Mouse (Mus musculus) CD4-positive, CD25-positive, alpha-beta regulatory T cell, adult 2 months (primary cell): ENCODE data around the gene Ampd3.
A peak's percentile ranks its signal among the peaks of the same experiment; 100 is the strongest.

Source experiments
- DNase-seq: peaks from one replicate; pipeline ENCODE4 v3.0.0-alpha.2; 2012; ENCODE audit warnings: low read depth, low spot score

Ampd3 gene

GRCm38 (mm10) chr7:110797722-110798409 lies 29.9 kb downstream of the Ampd3 start:
- DNase-seq, result no peak

GRCm38 (mm10) chr7:110801028-110801427 lies 33.0 kb downstream of the Ampd3 start:
- peak; percentile 90 for DNase-seq

GRCm38 (mm10) chr7:110803131-110803530 lies 35.1 kb downstream of the Ampd3 start:
- no peak for DNase-seq

GRCm38 (mm10) chr7:110804266-110804665 lies 36.3 kb downstream of the Ampd3 start:
- DNase-seq, result no peak

- DNase-seq, result no peak
These were observed 39.5 kb downstream of the Ampd3 start for GRCm38 (mm10) chr7:110807460-110808030.

GRCm38 (mm10) chr7:110808962-110809361 lies 41.0 kb downstream of the Ampd3 start:
- no peak for DNase-seq

GRCm38 (mm10) chr7:110809585-110810557 lies 41.9 kb downstream of the Ampd3 start:
- DNase-seq, result no peak

- DNase-seq, result no peak
These were observed 43.0 kb downstream of the Ampd3 start for GRCm38 (mm10) chr7:110810995-110811394.

- DNase-seq, result no peak
These were observed 43.5 kb downstream of the Ampd3 start for GRCm38 (mm10) chr7:110811529-110811928.

GRCm38 (mm10) chr7:110813983-110814382 lies 46.0 kb downstream of the Ampd3 start:
- DNase-seq, result no peak

GRCm38 (mm10) chr7:110816037-110816436 lies 48.0 kb downstream of the Ampd3 start:
- DNase-seq, result peak; percentile 84

- no peak for DNase-seq
These were observed 50.2 kb downstream of the Ampd3 start for GRCm38 (mm10) chr7:110818206-110818605.

- DNase-seq, result no peak
These were observed 50.9 kb downstream of the Ampd3 start for GRCm38 (mm10) chr7:110818787-110819350.

GRCm38 (mm10) chr7:110821068-110821467 lies 53.1 kb downstream of the Ampd3 start:
- no peak for DNase-seq

- DNase-seq, result no peak
These were observed 53.6 kb downstream of the Ampd3 start for GRCm38 (mm10) chr7:110821653-110822052.

- DNase-seq, result no peak
These were observed 54.0 kb downstream of the Ampd3 start for GRCm38 (mm10) chr7:110822055-110822454.

- DNase-seq, result no peak
These were observed 55.1 kb downstream of the Ampd3 start for GRCm38 (mm10) chr7:110823076-110823475.

- DNase-seq, result no peak
These were observed 55.6 kb downstream of the Ampd3 start for GRCm38 (mm10) chr7:110823593-110823992.

- DNase-seq, result no peak
These were observed 56.3 kb downstream of the Ampd3 start for GRCm38 (mm10) chr7:110823995-110824953.

- no peak for DNase-seq
These were observed 65.0 kb downstream of the Ampd3 start for GRCm38 (mm10) chr7:110833024-110833423.

GRCm38 (mm10) chr7:110834018-110834417 lies 66.0 kb downstream of the Ampd3 start:
- DNase-seq, result no peak
